Mouse (Mus musculus) heart, postnatal 0 days (tissue): ENCODE measurements around the gene Cdkn1b. TPM values are rescaled to one million over a fixed set of nuclear protein-coding genes. Genes with fewer than 3 reads are reported as not detected.
A peak's percentile ranks its signal among the peaks of the same experiment; 100 is the strongest.

Experiments
- ATAC-seq: fragments of 200-750 bp; cut with Nextera tagmentation; 2 replicates; pipeline ENCODE4 v1.8.0; 2017; ENCODE audit warnings: low read depth, moderate number of reproducible peaks, moderate library complexity; ENCODE audit not compliant: insufficient read depth
- DNase-seq: peaks from one replicate; pipeline ENCODE4 v3.0.0-alpha.2; 2016; ENCODE audit warnings: low spot score
- H3K27ac ChIP-seq: fragments of 300-500 bp; sonication (generic); 2 replicates; pipeline ENCODE4 v1.5.1; 2014; ENCODE audit warnings: low read depth, mild to moderate bottlenecking
- H3K27me3 ChIP-seq: fragments of 300-500 bp; sonication (generic); 2 replicates; pipeline ENCODE4 v1.6.1; 2014; ENCODE audit warnings: low read length, mixed read lengths; ENCODE audit not compliant: control insufficient read depth, insufficient read depth
- H3K36me3 ChIP-seq: fragments of 300-500 bp; sonication (generic); replicated peaks from 2 replicates; pipeline ENCODE4 v1.6.1; 2014; ENCODE audit warnings: low read length, mixed read lengths; ENCODE audit not compliant: control insufficient read depth, insufficient read depth
- H3K4me1 ChIP-seq: fragments of 300-500 bp; sonication (generic); 2 replicates; pipeline ENCODE4 v1.6.1; 2014; ENCODE audit warnings: antibody characterized with exemption; ENCODE audit not compliant: control insufficient read depth, insufficient read depth
- H3K4me2 ChIP-seq: fragments of 300-500 bp; sonication (generic); 2 replicates; pipeline ENCODE4 v1.6.1; 2014; ENCODE audit warnings: low read depth, mild to moderate bottlenecking, low read length, moderate library complexity
- H3K4me3 ChIP-seq: fragments of 300-500 bp; sonication (generic); 2 replicates; pipeline ENCODE4 v1.5.1; 2014; ENCODE audit warnings: low read depth, low read length
- H3K9ac ChIP-seq: fragments of 300-500 bp; sonication (generic); replicated peaks from 2 replicates; pipeline ENCODE4 v1.6.1; 2014; ENCODE audit warnings: low read depth, low read length, mixed read lengths
- H3K9me3 ChIP-seq: fragments of 300-500 bp; sonication (generic); replicated peaks from 2 replicates; pipeline ENCODE4 v1.6.1; 2016; ENCODE audit warnings: low read length; ENCODE audit not compliant: control insufficient read depth
- CTCF ChIP-seq: IDR thresholded peaks from 2 replicates; pipeline ENCODE4 v1.5.1; 2016; ENCODE audit warnings: antibody characterized with exemption, control low read depth, low read depth
- EP300 ChIP-seq: IDR thresholded peaks from 2 replicates; pipeline ENCODE4 v1.6.1; 2016; ENCODE audit warnings: antibody characterized with exemption, low read depth
- WGBS: fragments of 180-500 bp; shearing (Covaris S2); extraction: QIAGEN DNeasy Blood & Tissue Kit; methylation state at CpG from one replicate; pipeline ENCODE4 v1.1.7; 2014; 5-methylcytosine and 5-hydroxymethylcytosine counted together
- polyA plus RNA-seq: library from polyadenylated mRNA; unstranded; fragments of >200 nt; fragmentation: Nextera tagmentation; extraction: Ambion mirVana; gene quantifications from 2 replicates; pipeline ENCODE4 v1.2.1, GENCODE M21; 2015
- total RNA-seq: library from RNA; depleted of rRNA; stranded (reverse); fragments of >200 nt; gene quantifications from 2 replicates; pipeline ENCODE4 v1.2.3, GENCODE M21; 2014; ENCODE audit warnings: low replicate concordance

Cdkn1b gene
- total and polyA plus RNA-seq, 2 experiments from 2014 or later = 23.7 to 42.9 TPM

DNA sequence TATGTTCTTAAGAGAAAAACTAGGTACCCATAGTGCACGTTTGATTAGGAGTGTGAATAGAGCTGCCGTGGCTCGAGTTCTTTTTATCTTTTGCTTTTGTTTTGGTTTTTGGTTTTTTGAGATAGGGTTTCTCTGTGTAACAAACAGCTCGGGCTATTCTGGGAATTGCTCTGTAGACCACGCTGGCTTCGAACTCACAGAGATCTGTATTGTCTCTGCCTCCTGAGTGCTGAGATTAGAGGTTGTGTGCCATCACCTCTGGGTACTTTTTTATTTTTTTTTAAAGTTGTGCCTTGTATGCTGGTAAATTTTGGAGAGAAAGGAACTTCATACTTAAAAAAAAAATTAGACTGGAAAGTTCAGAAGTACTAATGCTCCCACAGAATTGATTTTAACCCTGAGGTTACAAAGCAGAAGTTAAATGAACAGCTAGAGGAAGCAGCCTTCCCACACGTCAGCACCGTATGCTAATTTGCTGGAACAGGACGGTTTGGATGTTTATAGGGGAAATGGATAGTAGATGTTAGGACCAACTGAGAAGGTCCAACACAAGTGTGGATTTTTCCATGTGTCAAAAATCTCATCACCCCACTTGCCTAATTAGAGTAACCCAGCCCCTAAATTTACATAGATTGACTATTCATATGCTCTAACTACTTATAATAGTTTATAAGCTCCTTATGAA, 2.5 kb downstream of the Cdkn1b start:
- H3K4me2 ChIP-seq = peak overlapping the region; percentile 89
- no peaks in the 10 kb centered on the region for H3K9me3 ChIP-seq
- H3K36me3 ChIP-seq = 0 out of 2 replicates have a peak, but pooled peaks cover 14% of the 10 kb centered on the region
- H3K27me3 ChIP-seq = no peaks in the 10 kb centered on the region
- no peak for TF ChIP-seq CTCF
- no peak for TF ChIP-seq EP300
- 13% methylated on average over 9 of the region's 9 CpGs for WGBS
- peak overlapping the region; percentile 97 for H3K4me3 ChIP-seq
- peak overlapping the region; percentile 98 for H3K27ac ChIP-seq
- ATAC-seq = no peak
- H3K4me1 ChIP-seq = peaks cover 16% of the 10 kb centered on the region; the same call in 1 of the 2 replicates
- DNase-seq = no peak
- peak overlapping the region; percentile 98 for H3K9ac ChIP-seq

DNA sequence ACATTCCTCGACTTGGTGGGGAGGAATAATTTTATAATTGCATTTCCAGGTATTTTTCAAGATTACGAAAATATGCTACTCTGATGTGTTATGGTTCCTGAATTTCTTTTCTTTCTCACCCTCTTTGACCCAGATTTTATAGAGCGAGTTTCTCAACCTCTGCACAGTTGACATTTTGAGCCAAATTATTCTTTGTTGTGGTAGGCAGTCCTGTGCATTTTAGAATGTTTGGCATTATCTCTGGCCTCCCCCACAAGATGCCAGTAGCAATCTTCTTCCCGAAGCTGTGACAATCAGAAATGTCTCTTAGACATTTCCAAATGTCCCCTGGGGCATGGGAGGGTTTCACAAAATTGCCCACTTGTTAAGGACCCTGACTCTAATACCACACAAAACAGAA, 3.5 kb downstream of the Cdkn1b start:
- Histone ChIP-seq H3K9me3 (no peaks in the 10 kb centered on the region), H3K9ac (no peak overlapping the region), H3K27ac (no peak overlapping the region), H3K4me2 (peak overlapping the region; percentile 89), H3K36me3 (0 out of 2 replicates have a peak, but pooled peaks cover 14% of the 10 kb centered on the region), H3K27me3 (no peaks in the 10 kb centered on the region), H3K4me1 (peaks cover 13% of the 10 kb centered on the region; the same call in 1 of the 2 replicates), H3K4me3 (peak overlapping the region; percentile 97; the same call in 1 of the 2 replicates)
- ATAC-seq (no peak), DNase-seq (no peak)
- WGBS = 63% methylated on average over 4 of the region's 4 CpGs
- TF ChIP-seq CTCF (no peak), EP300 (no peak)

DNA sequence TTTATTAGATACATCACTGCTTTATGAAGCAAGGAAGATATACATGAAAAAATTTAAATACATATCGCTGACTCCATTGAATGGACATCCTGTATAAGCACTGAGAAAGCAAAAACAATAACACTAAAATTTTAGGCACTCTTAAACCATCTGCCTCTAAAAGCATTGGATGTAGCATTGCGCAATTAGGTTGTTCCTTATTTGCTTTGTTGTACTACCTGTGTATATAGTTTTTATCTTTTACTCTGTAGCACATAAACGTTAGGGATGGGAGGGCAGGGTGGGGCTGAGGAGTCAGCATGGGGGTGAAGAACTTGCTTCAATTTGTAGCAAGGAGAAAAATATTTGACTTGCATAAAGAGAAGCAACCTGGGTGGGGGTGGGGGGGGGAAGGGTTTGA, 4.1 kb downstream of the Cdkn1b start:
- Histone ChIP-seq H3K27ac (no peak overlapping the region), H3K27me3 (no peaks in the 10 kb centered on the region), H3K9me3 (no peaks in the 10 kb centered on the region), H3K36me3 (0 out of 2 replicates have a peak, but pooled peaks cover 14% of the 10 kb centered on the region), H3K4me1 (peaks cover 11% of the 10 kb centered on the region; the same call in 1 of the 2 replicates), H3K4me3 (no peak overlapping the region), H3K9ac (no peak overlapping the region), H3K4me2 (no peak overlapping the region)
- ATAC-seq (no peak), DNase-seq (no peak)
- TF ChIP-seq EP300 = no peak
- TF ChIP-seq CTCF = no peak
- WGBS = 59% methylated on average over 3 of the region's 3 CpGs

DNA sequence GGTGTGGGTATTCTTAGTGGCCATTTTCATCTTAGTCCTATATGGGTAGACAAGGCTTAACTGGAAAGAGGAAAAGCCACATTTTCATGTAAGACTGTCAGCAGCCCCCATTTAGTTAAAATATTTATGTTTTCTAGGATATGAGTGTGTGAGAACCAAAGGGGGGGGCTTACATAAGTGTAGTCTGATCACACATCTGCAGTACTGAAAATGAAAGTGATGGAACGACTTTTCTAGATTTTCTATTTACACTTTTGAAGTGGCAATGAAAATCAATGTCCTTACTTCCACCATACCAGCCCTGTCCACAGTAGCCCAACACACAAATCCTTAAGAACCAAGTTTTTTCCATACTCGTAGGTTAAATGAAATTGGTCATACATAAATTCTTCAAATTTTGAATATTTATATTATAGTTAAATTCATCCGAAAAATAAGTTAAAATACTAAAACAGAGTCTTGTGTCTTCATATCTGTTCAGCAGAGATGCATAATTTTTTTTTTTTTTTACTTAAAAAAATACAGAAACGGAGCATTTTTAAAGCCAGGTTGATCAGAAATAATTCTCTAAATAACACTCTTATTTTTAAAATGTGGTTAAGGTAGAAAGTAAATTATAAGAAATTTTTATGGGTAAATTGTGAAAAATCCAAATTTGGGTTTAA, 5.6 kb downstream of the Cdkn1b start:
- H3K4me1 ChIP-seq = peaks cover 11% of the 10 kb centered on the region
- ATAC-seq (no peak), DNase-seq (no peak)
- WGBS = 65% methylated on average over 4 of the region's 4 CpGs
- no peak overlapping the region for H3K4me3 ChIP-seq
- H3K27ac ChIP-seq = no peak overlapping the region
- H3K36me3 ChIP-seq = 0 out of 2 replicates have a peak, but pooled peaks cover 14% of the 10 kb centered on the region
- no peak for TF ChIP-seq CTCF
- TF ChIP-seq EP300 = no peak
- H3K27me3 ChIP-seq = no peaks in the 10 kb centered on the region
- no peaks in the 10 kb centered on the region for H3K9me3 ChIP-seq
- H3K9ac ChIP-seq = no peak overlapping the region; the same call in 1 of the 2 replicates
- peak overlapping the region; percentile 40 for H3K4me2 ChIP-seq

DNA sequence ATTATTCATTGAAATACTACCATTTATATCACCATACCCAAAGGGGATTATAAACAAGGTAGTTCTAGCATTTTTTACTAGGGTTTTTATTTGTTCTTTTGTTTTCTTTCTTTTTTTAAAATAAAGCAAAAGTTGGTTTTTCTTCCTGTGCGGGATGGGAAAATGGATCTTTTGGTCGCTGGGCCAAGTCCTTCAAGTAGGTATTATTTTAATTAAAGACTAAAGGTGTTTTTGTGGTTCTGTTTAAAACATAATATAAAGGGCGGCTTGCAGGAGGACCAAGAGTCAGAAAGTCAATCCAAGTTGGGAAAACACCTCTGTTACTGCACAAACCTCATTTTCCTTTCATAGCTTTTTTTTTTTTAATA, 6.1 kb downstream of the Cdkn1b start:
- Histone ChIP-seq H3K36me3 (0 out of 2 replicates have a peak, but pooled peaks cover 14% of the 10 kb centered on the region), H3K4me2 (peak overlapping the region; percentile 97), H3K27ac (peak overlapping the region; percentile 98), H3K4me3 (peak overlapping the region; percentile 80), H3K9me3 (no peaks in the 10 kb centered on the region), H3K27me3 (no peaks in the 10 kb centered on the region), H3K4me1 (peaks cover 11% of the 10 kb centered on the region), H3K9ac (peak overlapping the region; percentile 94)
- TF ChIP-seq CTCF (no peak), EP300 (no peak)
- ATAC-seq = no peak
- DNase-seq = no peak
- WGBS = 26% methylated on average over 3 of the region's 3 CpGs
